16 mouse cellular contexts compared by ENCODE assay signal in the genomic region with DNA sequence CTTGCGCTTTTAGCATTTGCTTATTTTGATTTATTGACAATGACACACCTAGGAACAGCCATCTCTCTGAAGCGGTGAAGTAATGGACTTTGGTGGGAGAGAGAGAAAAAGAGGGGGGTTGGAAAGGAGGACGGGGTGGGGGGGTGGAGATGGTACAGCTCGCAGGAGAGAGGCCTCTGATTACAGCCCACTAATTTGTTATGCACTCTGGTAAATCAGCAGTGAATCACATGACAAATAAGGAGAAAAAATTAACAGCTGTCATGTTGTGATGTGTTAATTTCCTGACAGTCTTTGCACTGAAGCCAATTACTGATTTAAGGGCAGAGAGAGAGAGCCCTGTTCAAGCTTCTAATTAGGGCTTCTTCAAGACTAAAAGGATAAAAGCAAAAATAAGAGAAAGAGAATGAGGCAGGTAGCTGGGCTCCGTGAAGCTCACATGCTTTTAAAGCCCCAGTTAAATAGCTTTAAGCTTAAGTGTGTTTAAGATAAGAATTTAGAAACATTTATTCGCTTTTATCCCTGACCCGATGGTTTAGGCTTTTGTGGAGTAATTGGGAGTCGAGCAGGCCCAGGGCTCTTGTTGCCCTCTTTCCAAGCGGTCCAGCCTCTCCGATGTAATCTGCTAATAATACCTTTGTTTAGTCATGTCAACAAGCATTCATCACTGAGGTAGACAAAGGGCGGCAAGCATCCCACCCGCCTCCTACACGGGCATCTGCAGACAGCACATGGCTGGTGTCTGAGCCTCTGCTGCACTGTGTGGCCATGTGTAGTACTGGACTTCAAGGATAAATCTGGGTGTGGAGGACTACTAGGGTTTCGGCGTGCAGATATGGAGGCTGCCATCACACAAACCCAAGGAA.
DNase-seq lines count a peak whose midpoint lies in the region; ATAC-seq and TF ChIP-seq lines count a peak whose summit lies in the region.
"Had no signal": no experiment of that assay in that cellular context is flagged by ENCODE, and none has a peak within 500 bp of the region (broad histone marks: within the 10 kb centered on the region; RNA-seq: fewer than 3 reads in every experiment).

No protein-coding gene starts in this region.

- no peaks in the 10 kb centered on the region for H3K9me3 ChIP-seq in midbrain, embryonic 13.5 days
- H3K9me3 ChIP-seq in midbrain, embryonic 11.5 days (ENCODE audit: control insufficient read depth, low read length), result no peaks in the 10 kb centered on the region
- H3K9me3 ChIP-seq in forebrain, embryonic 10.5 days, result no peaks in the 10 kb centered on the region
- H3K9me3 ChIP-seq in hindbrain, embryonic 16.5 days (ENCODE audit: control insufficient read depth, low read length), result no peaks in the 10 kb centered on the region

- H3K4me1 ChIP-seq in midbrain, embryonic 13.5 days (replicated peaks), result peaks cover 16% of the 10 kb centered on the region
- H3K4me1 ChIP-seq in midbrain, embryonic 11.5 days (ENCODE audit: control insufficient read depth, insufficient read depth, low read length), result no peaks in the 10 kb centered on the region
- peaks cover 33% of the 10 kb centered on the region for H3K4me1 ChIP-seq in forebrain, embryonic 10.5 days
- H3K4me1 ChIP-seq in hindbrain, embryonic 16.5 days (ENCODE audit: control insufficient read depth, insufficient read depth, low read depth, low read length), result no peaks in the 10 kb centered on the region
- H3K4me1 ChIP-seq in thymus, adult 2 months (replicated peaks; ENCODE audit: control insufficient read depth, insufficient read depth, low read length), result no peaks in the 10 kb centered on the region

- no peak for DNase-seq in midbrain, embryonic 11.5 days (ENCODE audit: low spot score, missing footprints)
- peak; percentile 39 for DNase-seq in forebrain, embryonic 10.5 days (ENCODE audit: extremely low spot score, low spot score)
- DNase-seq in retina, postnatal 1 day, result peak; percentile 94
- DNase-seq in thymus, adult 2 months, result no peak
- no peak for DNase-seq in kidney, adult 11 months
- no peak for DNase-seq in T-cell, adult 2 months (ENCODE audit: low spot score)
- DNase-seq: lung, adult 18-20 months; lung, postnatal 4 days; right cerebral cortex, adult 18-20 months; thymus, postnatal 4 days had no signal

- ATAC-seq in midbrain, embryonic 13.5 days, result peak; percentile 83
- no peak for ATAC-seq in midbrain, embryonic 11.5 days (ENCODE audit: low FRiP score)
- ATAC-seq in hindbrain, embryonic 16.5 days, result peak; percentile 52; the same call in 1 of the 2 replicates
- ATAC-seq: CD4-positive, CD25-positive, alpha-beta regulatory T cell, adult 4 months; intestine, postnatal 0 days had no signal

- H3K4me2 ChIP-seq in midbrain, embryonic 13.5 days (replicated peaks), result no peak overlapping the region
- no peak overlapping the region for H3K4me2 ChIP-seq in midbrain, embryonic 11.5 days
- H3K4me2 ChIP-seq in hindbrain, embryonic 16.5 days (ENCODE audit: low read length), result no peak overlapping the region

- no peak overlapping the region for H3K9ac ChIP-seq in midbrain, embryonic 13.5 days (replicated peaks)
- no peak overlapping the region for H3K9ac ChIP-seq in midbrain, embryonic 11.5 days (ENCODE audit: low read length)
- no peak overlapping the region for H3K9ac ChIP-seq in hindbrain, embryonic 16.5 days (ENCODE audit: low read depth, low read length)

- 49% methylated on average over 15 of the region's 15 CpGs for WGBS in midbrain, embryonic 13.5 days
- WGBS in midbrain, embryonic 11.5 days, result 61% methylated on average over 15 of the region's 15 CpGs
- 47% methylated on average over 15 of the region's 15 CpGs for WGBS in forebrain, embryonic 10.5 days
- WGBS in hindbrain, embryonic 16.5 days, result 48% methylated on average over 15 of the region's 15 CpGs
- 86% methylated on average over 15 of the region's 15 CpGs for WGBS in thymus, adult 2 months

- TF ChIP-seq CTCF in thymus, adult 2 months (IDR thresholded peaks at IDR 0.05; ENCODE audit: borderline replicate concordance, control insufficient read depth, extremely low read depth, insufficient read depth, low read length, poor library complexity), result no peak

- no peaks in the 10 kb centered on the region for H3K36me3 ChIP-seq in midbrain, embryonic 13.5 days
- no peaks in the 10 kb centered on the region for H3K36me3 ChIP-seq in midbrain, embryonic 11.5 days (ENCODE audit: control insufficient read depth, insufficient read depth, low read length)
- no peaks in the 10 kb centered on the region for H3K36me3 ChIP-seq in forebrain, embryonic 10.5 days (replicated peaks)
- H3K36me3 ChIP-seq in hindbrain, embryonic 16.5 days (ENCODE audit: control insufficient read depth, insufficient read depth, low read length), result no peaks in the 10 kb centered on the region
- no peaks in the 10 kb centered on the region for H3K36me3 ChIP-seq in thymus, adult 2 months (ENCODE audit: control insufficient read depth, insufficient read depth, low read length)

- no peak overlapping the region for H3K4me3 ChIP-seq in midbrain, embryonic 13.5 days (replicated peaks)
- no peak overlapping the region for H3K4me3 ChIP-seq in midbrain, embryonic 11.5 days (ENCODE audit: low read depth, low read length)
- H3K4me3 ChIP-seq in forebrain, embryonic 10.5 days, result no peak overlapping the region
- H3K4me3 ChIP-seq in hindbrain, embryonic 16.5 days (ENCODE audit: low read length), result no peak overlapping the region
- no peak overlapping the region for H3K4me3 ChIP-seq in thymus, adult 2 months (ENCODE audit: control insufficient read depth, insufficient read depth, low read length)
- H3K4me3 ChIP-seq: left cerebral cortex, adult 2 months; myocyte had no signal

- TF ChIP-seq POLR2A in thymus, adult 2 months (IDR thresholded peaks at IDR 0.05; ENCODE audit: control insufficient read depth, extremely low read depth, insufficient read depth, low read length, poor library complexity), result no peak

- 0 out of 2 replicates have a peak, but pooled peaks cover 3% of the 10 kb centered on the region for H3K27me3 ChIP-seq in midbrain, embryonic 13.5 days
- no peaks in the 10 kb centered on the region; the same call in 1 of the 2 replicates for H3K27me3 ChIP-seq in midbrain, embryonic 11.5 days (ENCODE audit: control insufficient read depth, insufficient read depth, low read length)
- H3K27me3 ChIP-seq in forebrain, embryonic 10.5 days (ENCODE audit: poor library complexity, severe bottlenecking), result peaks cover 46% of the 10 kb centered on the region
- no peaks in the 10 kb centered on the region for H3K27me3 ChIP-seq in hindbrain, embryonic 16.5 days (replicated peaks; ENCODE audit: control insufficient read depth, insufficient read depth, low read length)
- no peaks in the 10 kb centered on the region for H3K27me3 ChIP-seq in thymus, adult 2 months (ENCODE audit: control insufficient read depth, insufficient read depth, low read length)

- H3K27ac ChIP-seq in midbrain, embryonic 13.5 days, result peak overlapping the region; percentile 41
- H3K27ac ChIP-seq in midbrain, embryonic 11.5 days (ENCODE audit: low read depth, low read length), result no peak overlapping the region
- H3K27ac ChIP-seq in forebrain, embryonic 10.5 days, result peak overlapping the region; percentile 56; the same call in 1 of the 2 replicates
- no peak overlapping the region for H3K27ac ChIP-seq in hindbrain, embryonic 16.5 days (ENCODE audit: low read depth, low read length)
- H3K27ac ChIP-seq in thymus, adult 2 months (ENCODE audit: control insufficient read depth, insufficient read depth, low read length), result no peak overlapping the region
- H3K27ac ChIP-seq: left cerebral cortex, adult 2 months had no signal

Comparison
In these comparisons a context has a peak if more than half of its experiments do, and no peak if none do; other contexts are left out.
1. H3K27ac ChIP-seq: peak in midbrain, embryonic 13.5 days (single experiment) and forebrain, embryonic 10.5 days (single experiment); none in midbrain, embryonic 11.5 days (single experiment), hindbrain, embryonic 16.5 days (single experiment) and thymus, adult 2 months (single experiment).
2. DNase-seq: peak in forebrain, embryonic 10.5 days (single experiment) and retina, postnatal 1 day (single experiment); none in midbrain, embryonic 11.5 days (single experiment), thymus, adult 2 months (single experiment), kidney, adult 11 months (single experiment) and T-cell, adult 2 months (single experiment).